Mouse (Mus musculus) C2C12 (cell line): Measurements from ENCODE around the gene Stat5a.

ENCODE experiments used
- CTCF ChIP-seq: IDR thresholded peaks from one replicate; pipeline ENCODE4 v1.5.1; 2011; ENCODE audit not compliant: control insufficient read depth, insufficient read depth, insufficient read length
- FOSL1 ChIP-seq: IDR thresholded peaks from one replicate; pipeline ENCODE4 v1.8.0; 2011; ENCODE audit warnings: mild to moderate bottlenecking, low read length; ENCODE audit not compliant: poor library complexity, insufficient read depth, severe bottlenecking
- MAX ChIP-seq: IDR thresholded peaks from one replicate; pipeline ENCODE4 v1.6.1; 2011; ENCODE audit warnings: mild to moderate bottlenecking, control low read depth
- MYOD1 ChIP-seq: IDR thresholded peaks from one replicate; pipeline ENCODE4 v1.6.1; 2011; ENCODE audit warnings: low read depth; ENCODE audit not compliant: control insufficient read depth, insufficient read length

DNA sequence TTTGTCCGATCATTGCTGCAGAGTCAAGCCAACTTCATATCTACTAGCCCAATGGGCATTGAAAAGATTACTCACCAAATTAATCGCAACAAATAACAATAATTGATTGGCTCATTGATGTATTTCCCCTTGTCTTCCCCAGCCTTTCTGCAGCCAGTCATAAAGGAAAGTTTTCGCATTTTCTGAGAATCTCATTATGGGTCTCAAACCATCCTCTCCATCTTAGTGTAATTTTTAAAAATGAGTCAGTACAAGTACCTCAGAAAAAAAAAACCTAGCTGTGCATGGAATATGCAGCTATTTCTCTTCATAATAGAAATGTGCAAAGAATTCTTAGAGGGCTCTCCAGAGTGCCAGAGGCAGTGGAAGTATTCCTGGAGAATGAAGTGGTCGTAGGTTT is 15.0 kb upstream of the Stat5a start:
- TF ChIP-seq CTCF (no peak), FOSL1 (no peak), MAX (no peak), MYOD1 (no peak)
